Mouse (Mus musculus) lung, embryonic 14.5 days (tissue): Measurements from ENCODE around the gene Jsrp1. TPM values are rescaled to one million over a fixed set of nuclear protein-coding genes. Genes with fewer than 3 reads are reported as not detected.

Experiments
- ATAC-seq: fragments of 200-750 bp; cut with Nextera tagmentation; 2 replicates; pipeline ENCODE4 v1.8.0; 2017; ENCODE audit warnings: mild to moderate bottlenecking, moderate TSS enrichment, moderate library complexity; ENCODE audit not compliant: insufficient read depth
- DNase-seq: peaks from one replicate; pipeline ENCODE4 v3.0.0-alpha.2; 2015
- H3K27ac ChIP-seq: fragments of 300-500 bp; sonication (generic); 2 replicates; pipeline ENCODE4 v1.5.1; 2014; ENCODE audit warnings: low read depth, mild to moderate bottlenecking, moderate library complexity
- H3K27me3 ChIP-seq: fragments of 300-500 bp; sonication (generic); 2 replicates; pipeline ENCODE4 v1.6.1; 2014; ENCODE audit warnings: low read length, control low read depth; ENCODE audit not compliant: insufficient read depth
- H3K36me3 ChIP-seq: fragments of 300-500 bp; sonication (generic); 2 replicates; pipeline ENCODE4 v1.6.1; 2014; ENCODE audit warnings: control low read depth; ENCODE audit not compliant: insufficient read depth
- H3K4me1 ChIP-seq: fragments of 300-500 bp; sonication (generic); 2 replicates; pipeline ENCODE4 v1.6.1; 2014; ENCODE audit warnings: antibody characterized with exemption, control low read depth; ENCODE audit not compliant: insufficient read depth
- H3K4me2 ChIP-seq: fragments of 300-500 bp; sonication (generic); 2 replicates; pipeline ENCODE4 v1.6.1; 2014; ENCODE audit warnings: mild to moderate bottlenecking
- H3K4me3 ChIP-seq: fragments of 300-500 bp; sonication (generic); 2 replicates; pipeline ENCODE4 v1.5.1; 2014; ENCODE audit warnings: low read depth, low read length
- H3K9ac ChIP-seq: fragments of 300-500 bp; sonication (generic); 2 replicates; pipeline ENCODE4 v1.6.1; 2014
- H3K9me3 ChIP-seq: fragments of 300-500 bp; sonication (generic); 2 replicates; pipeline ENCODE4 v1.6.1; 2016; ENCODE audit warnings: low read depth, low read length, control low read depth
- CTCF ChIP-seq: IDR thresholded peaks from 2 replicates; pipeline ENCODE4 v1.5.1; 2016; ENCODE audit warnings: antibody characterized with exemption, low read depth
- WGBS: fragments of 180-500 bp; shearing (Covaris S2); extraction: QIAGEN DNeasy Blood & Tissue Kit; methylation state at CpG from one replicate; pipeline ENCODE4 v1.1.7; 2014; 5-methylcytosine and 5-hydroxymethylcytosine counted together
- polyA plus RNA-seq: library from polyadenylated mRNA; unstranded; fragments of >200 nt; fragmentation: Nextera tagmentation; extraction: Ambion mirVana; gene quantifications from 2 replicates; pipeline ENCODE4 v1.2.1, GENCODE M21; 2014

Gene Jsrp1
- polyA plus RNA-seq, 1 experiment from 2014 or later: 0.97 TPM

DNA sequence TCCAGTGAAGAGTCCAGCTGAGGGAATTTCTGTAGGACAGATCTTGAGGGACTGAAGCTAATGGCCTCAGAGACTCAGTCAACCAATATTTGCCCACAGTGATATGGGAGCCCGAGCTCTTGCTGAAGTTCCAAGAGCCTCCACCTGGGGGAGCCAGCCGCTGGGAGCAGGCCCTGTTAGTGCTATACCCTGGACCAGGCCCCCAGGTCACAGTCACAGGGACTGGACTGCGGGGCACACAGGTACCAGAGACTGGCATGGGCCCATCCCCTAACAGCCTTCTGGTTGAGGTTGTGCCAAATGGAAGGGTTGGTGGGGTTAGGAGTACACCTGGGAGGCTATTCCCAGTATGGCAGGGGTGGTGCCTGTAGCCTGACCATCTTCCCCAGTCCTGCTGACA is 7.4 kb downstream of the Jsrp1 start:
- H3K4me3 ChIP-seq: no peak overlapping the region
- peaks cover 19% of the 10 kb centered on the region for H3K4me1 ChIP-seq
- peak; percentile 53; the same call in 1 of the 2 replicates for ATAC-seq

DNA sequence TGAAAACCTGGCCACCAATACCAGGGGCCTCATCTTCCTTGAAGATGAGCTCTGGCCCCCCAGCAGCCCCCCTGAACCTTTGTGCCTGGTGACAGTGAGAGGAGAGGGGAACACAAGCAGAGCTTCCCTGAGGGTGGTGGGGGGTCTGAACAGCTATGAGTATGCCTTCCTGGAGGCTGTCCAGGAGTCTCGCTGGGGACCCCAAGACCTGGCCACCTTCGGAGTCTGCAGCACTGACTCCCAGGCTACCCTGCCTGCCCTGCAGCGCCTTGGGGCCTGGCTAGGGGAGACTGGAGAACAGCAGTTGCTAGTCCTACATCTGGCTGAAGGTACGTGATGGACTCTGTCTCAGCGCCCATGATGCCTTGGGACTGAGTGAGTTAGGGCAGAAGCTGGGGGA is 8.0 kb downstream of the Jsrp1 start:
- no peak overlapping the region for H3K4me3 ChIP-seq
- no peak overlapping the region for H3K27ac ChIP-seq
- no peaks in the 10 kb centered on the region for H3K9me3 ChIP-seq
- 81% methylated on average over 5 of the region's 5 CpGs for whole genome bisulfite sequencing
- H3K27me3 ChIP-seq: peaks cover 10% of the 10 kb centered on the region
- H3K9ac ChIP-seq: no peak overlapping the region
- ATAC-seq (no peak), DNase-seq (no peak)
- peaks cover 49% of the 10 kb centered on the region for H3K36me3 ChIP-seq
- no peak for TF ChIP-seq CTCF
- no peak overlapping the region for H3K4me2 ChIP-seq
- H3K4me1 ChIP-seq: peaks cover 19% of the 10 kb centered on the region

More for the DNA sequence above, 7.4 kb downstream of the Jsrp1 start:
- no peak overlapping the region for H3K27ac ChIP-seq
- H3K9me3 ChIP-seq: no peaks in the 10 kb centered on the region
- 16% methylated on average over 3 of the region's 3 CpGs for WGBS
- H3K36me3 ChIP-seq: peaks cover 45% of the 10 kb centered on the region
- DNase-seq: peak; percentile 88
- TF ChIP-seq CTCF: peak; percentile 75
- peaks cover 12% of the 10 kb centered on the region for H3K27me3 ChIP-seq
- no peak overlapping the region for H3K9ac ChIP-seq
- no peak overlapping the region for H3K4me2 ChIP-seq

DNA sequence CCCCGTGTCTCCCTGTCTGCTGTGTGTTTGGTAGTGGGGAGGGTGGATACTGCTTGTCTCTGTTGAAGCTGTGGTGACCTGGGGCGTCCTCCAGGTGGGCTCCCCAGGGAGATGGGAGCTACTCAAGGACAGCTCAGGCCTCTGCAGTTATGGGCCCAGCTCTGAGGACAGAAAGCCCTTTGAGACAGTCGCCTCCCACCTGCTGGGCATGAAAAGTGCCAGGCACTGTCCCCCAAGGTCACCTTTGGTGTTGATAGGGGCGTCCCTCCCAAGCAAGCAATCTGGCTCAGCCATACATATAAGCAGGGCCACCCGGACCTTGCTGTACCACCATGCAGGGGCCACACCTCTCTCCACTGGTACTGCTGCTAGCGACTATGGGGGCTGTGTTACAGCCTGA is 8.4 kb downstream of the Jsrp1 start, which contains the start of gene Amh:
Amh (plus strand) TSS at position 328 of the 400 bp plus-strand sequence.
- Histone ChIP-seq H3K9ac (no peak within 1 kb of the TSS), H3K4me1 (peaks cover 19% of the 10 kb centered on the region), H3K4me3 (no peak within 1 kb of the TSS)

DNA sequence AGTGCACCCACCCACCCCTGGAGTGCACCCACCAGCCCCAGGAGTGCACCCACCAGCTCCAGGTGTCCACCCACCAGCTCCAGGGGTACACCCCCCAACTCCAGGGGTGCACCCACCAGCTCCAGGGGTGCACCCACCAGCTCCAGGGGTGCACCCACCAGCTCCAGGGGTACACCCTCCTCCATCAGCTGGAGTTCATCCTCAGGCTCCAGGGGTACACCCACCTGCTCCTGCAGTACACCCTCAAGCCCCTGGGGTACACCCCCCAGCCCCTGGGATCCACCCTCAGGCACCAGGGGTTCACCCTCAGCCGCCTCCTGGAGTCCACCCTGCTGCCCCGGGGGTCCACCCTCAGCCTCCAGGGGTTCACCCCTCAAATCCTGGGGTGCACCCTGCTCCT is 9.0 kb downstream of the Jsrp1 start:
- H3K4me3 ChIP-seq: no peak overlapping the region
- no peak overlapping the region for H3K27ac ChIP-seq
- WGBS: 95% methylated on average over 2 of the region's 2 CpGs
- peaks cover 4% of the 10 kb centered on the region; the same call in 1 of the 2 replicates for H3K27me3 ChIP-seq
- TF ChIP-seq CTCF: no peak
- no peak for ATAC-seq
- H3K9ac ChIP-seq: no peak overlapping the region
- H3K4me1 ChIP-seq: peaks cover 24% of the 10 kb centered on the region
- no peak for DNase-seq
- H3K36me3 ChIP-seq: peaks cover 49% of the 10 kb centered on the region
- H3K4me2 ChIP-seq: no peak overlapping the region
- no peaks in the 10 kb centered on the region for H3K9me3 ChIP-seq

More for the DNA sequence above, 8.4 kb downstream of the Jsrp1 start, which contains the start of gene Amh:
- peaks cover 6% of the 10 kb centered on the region for H3K27me3 ChIP-seq
- no peak within 1 kb of the TSS for H3K27ac ChIP-seq
- WGBS: 59% methylated on average over 6 of the region's 6 CpGs
- no peaks in the 10 kb centered on the region for H3K9me3 ChIP-seq
- ATAC-seq (no peak), DNase-seq (no peak)
- no peak within 1 kb of the TSS for H3K4me2 ChIP-seq
- TF ChIP-seq CTCF: no peak
- peaks cover 49% of the 10 kb centered on the region for H3K36me3 ChIP-seq

DNA sequence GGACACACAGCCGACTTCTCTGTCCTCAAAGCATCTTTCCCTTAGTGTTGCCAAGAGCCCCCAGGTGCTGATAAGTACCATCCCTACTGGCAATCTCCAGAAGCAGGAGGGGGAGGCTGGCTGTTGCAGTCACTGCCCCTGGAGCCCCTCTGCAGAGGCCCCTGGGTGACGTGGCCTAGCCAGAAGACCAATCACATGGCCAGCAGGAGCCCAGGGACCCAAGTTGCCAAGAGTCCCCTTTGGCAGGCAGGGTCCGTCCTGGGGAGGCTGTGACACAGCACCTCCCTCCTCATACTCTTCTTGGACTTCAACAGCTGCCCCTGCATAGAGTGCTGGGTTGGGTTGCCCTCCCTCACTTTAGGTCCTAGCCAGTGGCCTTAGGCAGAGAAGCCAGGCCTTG is 10.3 kb downstream of the Jsrp1 start:
- 86% methylated on average over 3 of the region's 3 CpGs for WGBS
- Histone ChIP-seq H3K36me3 (peaks cover 49% of the 10 kb centered on the region), H3K4me1 (peaks cover 16% of the 10 kb centered on the region), H3K27ac (no peak overlapping the region), H3K4me2 (no peak overlapping the region), H3K4me3 (no peak overlapping the region), H3K9me3 (no peaks in the 10 kb centered on the region), H3K27me3 (peaks cover 4% of the 10 kb centered on the region; the same call in 1 of the 2 replicates), H3K9ac (no peak overlapping the region)
- DNase-seq (no peak), ATAC-seq (no peak)
- no peak for TF ChIP-seq CTCF

DNA sequence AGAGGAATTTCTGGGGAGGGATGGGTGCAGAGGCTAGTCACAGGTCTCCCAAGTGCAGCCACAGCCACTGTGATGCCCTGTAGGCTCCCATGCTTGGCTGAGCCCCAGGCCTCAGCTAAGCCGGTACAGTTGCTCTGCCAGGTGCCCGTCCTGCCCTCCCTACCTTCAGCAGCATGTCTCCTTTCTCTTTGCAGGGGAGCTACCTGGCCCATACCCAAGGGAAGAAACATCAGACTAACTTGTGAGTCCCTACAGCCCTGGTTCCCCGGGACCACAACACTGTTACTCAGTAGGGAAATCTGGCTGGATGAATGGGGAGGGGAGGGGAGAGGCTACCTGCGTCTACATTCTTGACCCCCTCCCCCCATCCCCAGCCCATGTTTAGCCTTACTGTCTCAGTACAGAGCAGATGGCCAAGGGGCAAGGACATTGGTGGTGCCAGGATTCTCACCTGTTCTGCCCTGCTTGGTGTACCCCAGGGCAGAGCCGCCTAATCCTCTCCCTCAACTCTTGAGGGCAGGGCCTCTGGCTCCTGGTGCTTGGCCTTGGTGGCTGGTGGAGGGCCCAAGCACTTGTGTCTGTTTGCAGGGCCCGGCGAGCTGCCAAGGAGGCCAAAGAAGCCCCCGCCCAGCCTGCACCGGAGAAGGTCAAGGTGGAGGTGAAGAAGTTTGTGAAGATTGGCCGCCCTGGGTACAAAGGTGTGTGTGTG is 10.9 kb downstream of the Jsrp1 start:
- ATAC-seq (no peak), DNase-seq (no peak)
- no peak for TF ChIP-seq CTCF
- WGBS: 82% methylated on average over 10 of the region's 10 CpGs
- Histone ChIP-seq H3K9me3 (no peaks in the 10 kb centered on the region), H3K27me3 (peaks cover 4% of the 10 kb centered on the region; the same call in 1 of the 2 replicates), H3K4me2 (no peak overlapping the region), H3K9ac (no peak overlapping the region), H3K4me1 (peaks cover 12% of the 10 kb centered on the region), H3K36me3 (peaks cover 49% of the 10 kb centered on the region), H3K27ac (no peak overlapping the region), H3K4me3 (no peak overlapping the region)

DNA sequence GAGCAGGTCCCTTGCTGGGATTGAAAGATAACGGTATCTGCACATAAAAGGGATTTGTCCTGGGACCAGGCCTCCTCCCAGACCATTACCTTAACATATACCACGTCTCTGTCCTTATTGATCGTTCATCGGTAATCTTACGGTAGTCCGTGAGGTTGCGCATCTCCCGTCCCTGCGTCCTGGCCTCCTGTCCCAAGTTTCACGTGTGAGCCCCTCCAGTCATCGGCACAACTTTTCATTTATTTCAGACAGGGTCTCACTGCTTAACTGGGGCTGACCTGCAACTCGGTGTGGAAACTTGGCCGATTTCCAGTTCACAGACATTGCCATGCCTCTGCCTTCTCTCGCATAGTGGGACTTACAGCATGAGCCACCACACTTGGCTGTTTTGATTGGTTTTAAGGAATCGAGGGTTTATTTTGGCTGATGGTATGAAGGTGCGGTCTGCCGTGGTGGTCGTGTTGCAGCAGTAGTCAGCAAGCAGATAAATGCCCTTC is 14.2 kb downstream of the Jsrp1 start:
- WGBS: 1% methylated on average over 18 of the region's 18 CpGs
- peak; percentile 57 for DNase-seq
- TF ChIP-seq CTCF: no peak
- peaks cover 62% of the 10 kb centered on the region for H3K36me3 ChIP-seq
- no peak for ATAC-seq
- no peaks in the 10 kb centered on the region for H3K27me3 ChIP-seq
- no peaks in the 10 kb centered on the region for H3K9me3 ChIP-seq
- peak overlapping the region; percentile 97 for H3K27ac ChIP-seq
- H3K4me3 ChIP-seq: peak overlapping the region; percentile 93
- peaks cover 12% of the 10 kb centered on the region; the same call in 1 of the 2 replicates for H3K4me1 ChIP-seq
- H3K9ac ChIP-seq: peak overlapping the region; percentile 99
- peak overlapping the region; percentile 84 for H3K4me2 ChIP-seq
